Mouse (Mus musculus): ENCODE data around the gene Nr1d1. TPM values are rescaled to one million over a fixed set of nuclear protein-coding genes. Genes with fewer than 3 reads are reported as not detected.

Gene Nr1d1
- 2.2 and 3.1 TPM in 2 replicates for polyA plus RNA-seq (2014; fragmentation: Nextera tagmentation; extraction: Ambion mirVana)

- Histone ChIP-seq H3K9me3 (replicated peaks; ENCODE audit: control insufficient read depth, low read length) (no peaks in the 10 kb centered on the region), H3K4me1 (ENCODE audit: control insufficient read depth, insufficient read depth, low read length) (peaks cover 33% of the 10 kb centered on the region), H3K36me3 (ENCODE audit: control insufficient read depth, insufficient read depth, low read length) (peaks cover 18% of the 10 kb centered on the region), H3K4me3 (ENCODE audit: low read depth, low read length) (peak within 1 kb of the TSS; percentile 34), H3K27ac (ENCODE audit: low read depth, low read length) (peak within 1 kb of the TSS; percentile 55; the same call in 1 of the 2 replicates), H3K4me2 (ENCODE audit: low read length) (peak within 1 kb of the TSS; percentile 83), H3K27me3 (replicated peaks; ENCODE audit: control insufficient read depth, insufficient read depth, low read length) (no peaks in the 10 kb centered on the region), H3K9ac (ENCODE audit: low read length) (peak within 1 kb of the TSS; percentile 63)
- ATAC-seq: peak; percentile 32
- DNase-seq (ENCODE audit: low spot score): no peak
- WGBS: under 1% methylated on average over 22 of the region's 22 CpGs
These were observed at the start of gene Nr1d1 for GRCm38 (mm10) chr11:98774582-98775347. Gene Nr1d1 (minus strand): TSS chr11:98775333.

- no peak overlapping the region for H3K27ac ChIP-seq (ENCODE audit: low read depth, low read length)
- DNase-seq (ENCODE audit: low spot score) (no peak), ATAC-seq (no peak)
- no peak overlapping the region for H3K4me2 ChIP-seq (ENCODE audit: low read length)
- no peaks in the 10 kb centered on the region for H3K9me3 ChIP-seq (replicated peaks; ENCODE audit: control insufficient read depth, low read length)
- WGBS: 98% methylated on average over 5 of the region's 5 CpGs
- no peaks in the 10 kb centered on the region for H3K4me1 ChIP-seq (ENCODE audit: control insufficient read depth, insufficient read depth, low read length)
- H3K9ac ChIP-seq (ENCODE audit: low read length): no peak overlapping the region
- peaks cover 84% of the 10 kb centered on the region for H3K36me3 ChIP-seq (ENCODE audit: control insufficient read depth, insufficient read depth, low read length)
- no peaks in the 10 kb centered on the region for H3K27me3 ChIP-seq (replicated peaks; ENCODE audit: control insufficient read depth, insufficient read depth, low read length)
- H3K4me3 ChIP-seq (ENCODE audit: low read depth, low read length): no peak overlapping the region
These were observed 45.8 kb upstream of the Nr1d1 start for GRCm38 (mm10) chr11:98820968-98821367.

DNA sequence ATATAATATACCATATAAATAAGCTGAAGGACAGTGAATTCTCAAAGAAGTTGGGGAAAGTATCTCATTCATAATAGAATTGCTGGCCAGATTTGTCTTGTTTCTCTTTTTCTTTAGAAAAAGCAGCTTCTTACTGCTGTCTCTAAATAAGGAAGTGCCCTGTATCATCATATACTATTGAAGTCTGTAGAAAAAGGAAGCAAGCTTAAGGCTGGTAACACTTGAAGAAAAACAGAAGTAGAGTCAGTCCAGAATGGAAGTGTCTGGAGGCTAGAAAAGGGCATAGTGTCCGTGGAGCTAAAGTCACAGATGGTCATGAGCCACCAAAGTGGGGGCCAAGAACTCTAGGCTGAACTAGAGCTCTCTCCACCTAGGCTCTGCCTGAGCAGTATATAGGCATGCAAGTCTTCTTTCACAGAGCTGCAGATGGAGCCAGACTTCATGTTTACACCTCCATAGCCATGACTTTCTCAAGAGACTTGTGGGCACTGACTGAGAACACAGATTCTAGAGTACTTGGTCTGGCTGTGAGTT is 41.6 kb upstream of the Nr1d1 start:
- 100% methylated on average over 1 of the region's 1 CpGs for WGBS
- no peaks in the 10 kb centered on the region for H3K4me1 ChIP-seq (ENCODE audit: control insufficient read depth, insufficient read depth, low read length)
- H3K27me3 ChIP-seq (replicated peaks; ENCODE audit: control insufficient read depth, insufficient read depth, low read length): no peaks in the 10 kb centered on the region
- DNase-seq (ENCODE audit: low spot score) (no peak), ATAC-seq (no peak)
- no peak overlapping the region for H3K4me2 ChIP-seq (ENCODE audit: low read length)
- no peak overlapping the region for H3K9ac ChIP-seq (ENCODE audit: low read length)
- no peak overlapping the region for H3K4me3 ChIP-seq (ENCODE audit: low read depth, low read length)
- peaks cover 80% of the 10 kb centered on the region for H3K36me3 ChIP-seq (ENCODE audit: control insufficient read depth, insufficient read depth, low read length)
- H3K9me3 ChIP-seq (replicated peaks; ENCODE audit: control insufficient read depth, low read length): no peaks in the 10 kb centered on the region
- no peak overlapping the region for H3K27ac ChIP-seq (ENCODE audit: low read depth, low read length)

DNA sequence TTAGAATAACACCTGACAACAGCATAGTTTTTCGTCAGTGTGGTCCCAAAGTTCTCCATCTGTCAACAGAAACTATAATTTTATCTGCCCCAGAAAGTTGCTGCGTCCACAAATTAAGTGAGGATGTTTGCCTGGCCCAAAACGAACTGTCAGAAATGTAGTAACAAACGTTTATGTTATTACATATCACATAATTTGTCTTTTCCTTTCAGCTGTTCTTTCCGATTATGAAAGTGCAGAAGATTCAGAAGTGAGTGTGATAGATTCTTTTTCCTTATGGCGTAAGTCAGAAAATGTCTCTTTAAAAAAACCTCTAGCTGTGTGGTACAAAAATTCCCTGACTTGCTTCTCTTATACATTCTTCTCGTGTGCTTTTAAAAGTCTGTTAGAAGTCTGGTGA is 35.6 kb upstream of the Nr1d1 start:
- no peak overlapping the region for H3K27ac ChIP-seq (ENCODE audit: low read depth, low read length)
- peak overlapping the region; percentile 87 for H3K9ac ChIP-seq (ENCODE audit: low read length)
- H3K4me3 ChIP-seq (ENCODE audit: low read depth, low read length): peak overlapping the region; percentile 93
- peaks cover 67% of the 10 kb centered on the region for H3K36me3 ChIP-seq (ENCODE audit: control insufficient read depth, insufficient read depth, low read length)
- peak overlapping the region; percentile 82 for H3K4me2 ChIP-seq (ENCODE audit: low read length)
- ATAC-seq (no peak), DNase-seq (ENCODE audit: low spot score) (no peak)
- H3K27me3 ChIP-seq (replicated peaks; ENCODE audit: control insufficient read depth, insufficient read depth, low read length): no peaks in the 10 kb centered on the region
- peaks cover 8% of the 10 kb centered on the region for H3K4me1 ChIP-seq (ENCODE audit: control insufficient read depth, insufficient read depth, low read length)
- 80% methylated on average over 7 of the region's 7 CpGs for WGBS
- H3K9me3 ChIP-seq (replicated peaks; ENCODE audit: control insufficient read depth, low read length): no peaks in the 10 kb centered on the region

- H3K4me3 ChIP-seq (ENCODE audit: low read depth, low read length): peak overlapping the region; percentile 93
- no peaks in the 10 kb centered on the region for H3K27me3 ChIP-seq (replicated peaks; ENCODE audit: control insufficient read depth, insufficient read depth, low read length)
- H3K4me2 ChIP-seq (ENCODE audit: low read length): peak overlapping the region; percentile 82
- H3K9ac ChIP-seq (ENCODE audit: low read length): peak overlapping the region; percentile 87
- H3K4me1 ChIP-seq (ENCODE audit: control insufficient read depth, insufficient read depth, low read length): peaks cover 8% of the 10 kb centered on the region
- peak overlapping the region; percentile 93 for H3K27ac ChIP-seq (ENCODE audit: low read depth, low read length)
- peaks cover 69% of the 10 kb centered on the region for H3K36me3 ChIP-seq (ENCODE audit: control insufficient read depth, insufficient read depth, low read length)
- peak; percentile 99 for ATAC-seq
- WGBS: under 1% methylated on average over 81 of the region's 84 CpGs
- peak; percentile 99 for DNase-seq (ENCODE audit: low spot score)
- no peaks in the 10 kb centered on the region for H3K9me3 ChIP-seq (replicated peaks; ENCODE audit: control insufficient read depth, low read length)
These were observed 34.5 kb upstream of the Nr1d1 start for GRCm38 (mm10) chr11:98809457-98810290.

DNA sequence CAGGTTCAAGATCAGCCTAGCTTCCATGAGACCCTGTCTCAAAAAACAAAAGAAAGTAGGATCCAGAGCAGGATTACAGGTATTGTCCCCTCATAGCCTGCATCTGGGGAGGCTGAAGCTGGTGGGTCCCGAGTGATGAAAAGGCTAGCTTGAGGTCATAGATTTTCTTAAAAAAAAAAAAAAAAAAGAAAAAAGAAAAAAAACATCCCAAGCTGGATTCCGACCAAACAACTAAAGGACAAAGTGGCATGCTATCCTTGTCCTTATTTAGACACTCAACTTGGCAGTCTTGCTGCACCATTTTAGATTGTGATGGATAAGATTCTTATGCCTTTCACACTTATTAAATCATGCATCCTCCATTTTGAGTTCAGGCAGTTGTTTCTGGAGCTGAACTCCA is 33.3 kb upstream of the Nr1d1 start:
- 76% methylated on average over 2 of the region's 2 CpGs for WGBS

GRCm38 (mm10) chr11:98804605-98805004 is 29.5 kb upstream of the Nr1d1 start, which contains the start of gene Casc3:
Gene Casc3 (plus strand): TSS chr11:98804905.
- ATAC-seq (no peak), DNase-seq (ENCODE audit: low spot score) (no peak)
- H3K9ac ChIP-seq (ENCODE audit: low read length): no peak within 1 kb of the TSS
- no peaks in the 10 kb centered on the region for H3K9me3 ChIP-seq (replicated peaks; ENCODE audit: control insufficient read depth, low read length)
- H3K36me3 ChIP-seq (ENCODE audit: control insufficient read depth, insufficient read depth, low read length): peaks cover 86% of the 10 kb centered on the region
- no peaks in the 10 kb centered on the region; the same call in 1 of the 2 replicates for H3K4me1 ChIP-seq (ENCODE audit: control insufficient read depth, insufficient read depth, low read length)
- H3K4me2 ChIP-seq (ENCODE audit: low read length): no peak within 1 kb of the TSS
- 95% methylated on average over 5 of the region's 5 CpGs for WGBS
- H3K27ac ChIP-seq (ENCODE audit: low read depth, low read length): no peak within 1 kb of the TSS
- no peaks in the 10 kb centered on the region for H3K27me3 ChIP-seq (replicated peaks; ENCODE audit: control insufficient read depth, insufficient read depth, low read length)
- H3K4me3 ChIP-seq (ENCODE audit: low read depth, low read length): no peak within 1 kb of the TSS

More for the DNA sequence above, 33.3 kb upstream of the Nr1d1 start:
- DNase-seq (ENCODE audit: low spot score) (no peak), ATAC-seq (no peak)
- peaks cover 8% of the 10 kb centered on the region for H3K4me1 ChIP-seq (ENCODE audit: control insufficient read depth, insufficient read depth, low read length)
- H3K4me2 ChIP-seq (ENCODE audit: low read length): no peak overlapping the region
- no peaks in the 10 kb centered on the region for H3K9me3 ChIP-seq (replicated peaks; ENCODE audit: control insufficient read depth, low read length)
- no peak overlapping the region for H3K4me3 ChIP-seq (ENCODE audit: low read depth, low read length)
- peaks cover 69% of the 10 kb centered on the region for H3K36me3 ChIP-seq (ENCODE audit: control insufficient read depth, insufficient read depth, low read length)
- no peak overlapping the region for H3K9ac ChIP-seq (ENCODE audit: low read length)
- H3K27ac ChIP-seq (ENCODE audit: low read depth, low read length): no peak overlapping the region
- H3K27me3 ChIP-seq (replicated peaks; ENCODE audit: control insufficient read depth, insufficient read depth, low read length): no peaks in the 10 kb centered on the region

DNA sequence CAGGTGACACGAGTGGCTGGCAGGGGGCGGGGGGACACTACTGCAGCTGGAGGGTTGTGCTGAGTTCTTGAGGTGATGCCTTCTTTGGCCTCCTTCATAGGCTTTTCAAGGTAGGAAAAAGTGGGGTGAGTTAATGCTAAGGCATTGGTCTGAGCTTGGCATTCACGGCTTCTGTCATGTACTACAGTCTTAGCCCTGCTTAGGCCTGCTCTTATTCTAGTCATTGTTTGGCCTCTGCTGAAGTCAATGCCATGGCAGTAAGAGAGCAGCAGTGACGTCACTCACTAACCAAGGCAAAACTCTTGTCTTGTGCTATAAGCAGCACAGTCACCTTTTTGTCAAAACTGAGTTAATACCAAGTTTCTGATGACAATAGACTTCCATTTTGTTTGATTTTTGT is 22.8 kb upstream of the Nr1d1 start:
- Histone ChIP-seq H3K27me3 (replicated peaks; ENCODE audit: control insufficient read depth, insufficient read depth, low read length) (no peaks in the 10 kb centered on the region), H3K4me2 (ENCODE audit: low read length) (peak overlapping the region; percentile 88), H3K36me3 (ENCODE audit: control insufficient read depth, insufficient read depth, low read length) (peaks cover 48% of the 10 kb centered on the region), H3K9me3 (replicated peaks; ENCODE audit: control insufficient read depth, low read length) (no peaks in the 10 kb centered on the region), H3K4me3 (ENCODE audit: low read depth, low read length) (peak overlapping the region; percentile 100), H3K4me1 (ENCODE audit: control insufficient read depth, insufficient read depth, low read length) (peaks cover 26% of the 10 kb centered on the region), H3K27ac (ENCODE audit: low read depth, low read length) (no peak overlapping the region), H3K9ac (ENCODE audit: low read length) (peak overlapping the region; percentile 100)
- WGBS: 35% methylated on average over 4 of the region's 4 CpGs
- ATAC-seq: no peak
- DNase-seq (ENCODE audit: low spot score): no peak

Data from forebrain, embryonic 14.5 days (tissue).